Mouse (Mus musculus) 416B (cell line): ENCODE data around the gene Rtn1.

Experiments used
- DNase-seq: peaks from one replicate; pipeline ENCODE4 v3.0.0; 2011; ENCODE audit warnings: low read depth

The Rtn1 gene

GRCm38 (mm10) chr12:72273721-72274414, 135.0 kb downstream of the Rtn1 start:
- DNase-seq = no peak

GRCm38 (mm10) chr12:72267614-72268013, 141.2 kb downstream of the Rtn1 start:
- DNase-seq = peak; percentile 23

GRCm38 (mm10) chr12:72265261-72266228, 143.3 kb downstream of the Rtn1 start:
- DNase-seq = no peak

GRCm38 (mm10) chr12:72263213-72264103, 145.4 kb downstream of the Rtn1 start:
- DNase-seq = no peak

- DNase-seq = no peak
These were observed 151.9 kb downstream of the Rtn1 start for GRCm38 (mm10) chr12:72257000-72257399.

- DNase-seq = no peak
These were observed 155.8 kb downstream of the Rtn1 start for GRCm38 (mm10) chr12:72253040-72253439.

GRCm38 (mm10) chr12:72251890-72252445, 156.9 kb downstream of the Rtn1 start:
- DNase-seq = no peak

- DNase-seq = no peak
These were observed 163.9 kb downstream of the Rtn1 start for GRCm38 (mm10) chr12:72244951-72245350.

GRCm38 (mm10) chr12:72242807-72243206, 166.0 kb downstream of the Rtn1 start:
- DNase-seq = no peak

GRCm38 (mm10) chr12:72240506-72240905, 168.3 kb downstream of the Rtn1 start:
- DNase-seq = no peak

- no peak for DNase-seq
These were observed 169.5 kb downstream of the Rtn1 start for GRCm38 (mm10) chr12:72239230-72239894.

GRCm38 (mm10) chr12:72237251-72237650, 171.6 kb downstream of the Rtn1 start:
- DNase-seq = no peak

- no peak for DNase-seq
These were observed 172.3 kb downstream of the Rtn1 start for GRCm38 (mm10) chr12:72236564-72237011.

- DNase-seq = no peak
These were observed 173.1 kb downstream of the Rtn1 start for GRCm38 (mm10) chr12:72235621-72236351.

GRCm38 (mm10) chr12:72234966-72235365, 173.9 kb downstream of the Rtn1 start:
- DNase-seq = no peak

GRCm38 (mm10) chr12:72234151-72234550, 174.7 kb downstream of the Rtn1 start:
- no peak for DNase-seq

- DNase-seq = no peak
These were observed 175.7 kb downstream of the Rtn1 start for GRCm38 (mm10) chr12:72232826-72233790.

GRCm38 (mm10) chr12:72232176-72232575, 176.7 kb downstream of the Rtn1 start:
- DNase-seq = no peak
